Mouse (Mus musculus) limb, embryonic 14.5 days (tissue): ENCODE measurements around the gene Hoxb4. TPM values are rescaled to one million over a fixed set of nuclear protein-coding genes. Genes with fewer than 3 reads are reported as not detected.

ENCODE experiments used
- ATAC-seq: fragments of 200-750 bp; cut with Nextera tagmentation; 2 replicates; pipeline ENCODE4 v1.8.0; 2017; ENCODE audit warnings: low read depth, moderate number of reproducible peaks, moderate TSS enrichment; ENCODE audit not compliant: low FRiP score
- DNase-seq: peaks from one replicate; pipeline ENCODE4 v3.0.0-alpha.2; 2015; ENCODE audit warnings: low spot score
- H3K27ac ChIP-seq: fragments of 300-500 bp; sonication (generic); replicated peaks from 2 replicates; pipeline ENCODE4 v1.5.1; 2014; ENCODE audit warnings: low read depth, mild to moderate bottlenecking, low read length, moderate library complexity, mixed read lengths
- H3K27me3 ChIP-seq: fragments of 300-500 bp; sonication (generic); 2 replicates; pipeline ENCODE4 v1.6.1; 2014; ENCODE audit warnings: low read length, mixed read lengths; ENCODE audit not compliant: control insufficient read depth, insufficient read depth
- H3K36me3 ChIP-seq: fragments of 300-500 bp; sonication (generic); 2 replicates; pipeline ENCODE4 v1.6.1; 2014; ENCODE audit warnings: mild to moderate bottlenecking, low read length, moderate library complexity, mixed read lengths; ENCODE audit not compliant: control insufficient read depth, insufficient read depth
- H3K4me1 ChIP-seq: fragments of 300-500 bp; sonication (generic); 2 replicates; pipeline ENCODE4 v1.6.1; 2014; ENCODE audit warnings: antibody characterized with exemption, low read length, mixed read lengths; ENCODE audit not compliant: control insufficient read depth, insufficient read depth
- H3K4me2 ChIP-seq: fragments of 300-500 bp; sonication (generic); replicated peaks from 2 replicates; pipeline ENCODE4 v1.6.1; 2014; ENCODE audit warnings: low read depth, mild to moderate bottlenecking, low read length, moderate library complexity; ENCODE audit not compliant: severe bottlenecking
- H3K4me3 ChIP-seq: fragments of 300-500 bp; sonication (generic); replicated peaks from 2 replicates; pipeline ENCODE4 v1.5.1; 2014; ENCODE audit warnings: low read length
- H3K9ac ChIP-seq: fragments of 300-500 bp; sonication (generic); 2 replicates; pipeline ENCODE4 v1.6.1; 2014; ENCODE audit warnings: mild to moderate bottlenecking, low read depth, low read length, moderate library complexity; ENCODE audit not compliant: severe bottlenecking
- H3K9me3 ChIP-seq: fragments of 300-500 bp; sonication (generic); 2 replicates; pipeline ENCODE4 v1.6.1; 2016; ENCODE audit warnings: low read length; ENCODE audit not compliant: control insufficient read depth
- POLR2A ChIP-seq: fragments of 200-500 bp; IDR thresholded peaks from 2 replicates; pipeline ENCODE4 v1.8.0; 2012; ENCODE audit warnings: inconsistent platforms, mild to moderate bottlenecking, moderate library complexity, borderline replicate concordance; ENCODE audit not compliant: insufficient read depth, insufficient read length; ENCODE audit errors: extremely low read depth
- WGBS: fragments of 180-500 bp; shearing (Covaris S2); extraction: QIAGEN DNeasy Blood & Tissue Kit; methylation state at CpG from one replicate; pipeline ENCODE4 v1.1.7; 2014; 5-methylcytosine and 5-hydroxymethylcytosine counted together
- polyA plus RNA-seq, 2 experiments: library from polyadenylated mRNA; depleted of rRNA in 1 of 2; stranded (reverse) in 1 of 2; unstranded in 1 of 2; fragments of >200 nt; fragmentation: Nextera tagmentation in 1 of 2; extraction: Ambion mirVana in 1 of 2; gene quantifications; 2 replicates each; pipeline versions ENCODE4 v1.2.1 to v1.2.3; 2012 to 2014

The Hoxb4 gene
- polyA plus RNA-seq, 2 experiments: 0.17 to 2.3 TPM

GRCm38 (mm10) chr11:96353522-96353841, 35.4 kb downstream of the Hoxb4 start:
- H3K4me3 ChIP-seq: peak overlapping the region; percentile 36
- ATAC-seq: no peak
- H3K4me1 ChIP-seq: peaks cover 4% of the 10 kb centered on the region; the same call in 1 of the 2 replicates
- no peaks in the 10 kb centered on the region for H3K36me3 ChIP-seq
- peak overlapping the region; percentile 47 for H3K4me2 ChIP-seq
- no peak for DNase-seq
- peak overlapping the region; percentile 61 for H3K27ac ChIP-seq
- 2% methylated on average over 14 of the region's 14 CpGs for WGBS
- no peak for TF ChIP-seq POLR2A
- H3K9me3 ChIP-seq: no peaks in the 10 kb centered on the region
- peak overlapping the region; percentile 53 for H3K9ac ChIP-seq
- peaks cover 85% of the 10 kb centered on the region for H3K27me3 ChIP-seq

DNA sequence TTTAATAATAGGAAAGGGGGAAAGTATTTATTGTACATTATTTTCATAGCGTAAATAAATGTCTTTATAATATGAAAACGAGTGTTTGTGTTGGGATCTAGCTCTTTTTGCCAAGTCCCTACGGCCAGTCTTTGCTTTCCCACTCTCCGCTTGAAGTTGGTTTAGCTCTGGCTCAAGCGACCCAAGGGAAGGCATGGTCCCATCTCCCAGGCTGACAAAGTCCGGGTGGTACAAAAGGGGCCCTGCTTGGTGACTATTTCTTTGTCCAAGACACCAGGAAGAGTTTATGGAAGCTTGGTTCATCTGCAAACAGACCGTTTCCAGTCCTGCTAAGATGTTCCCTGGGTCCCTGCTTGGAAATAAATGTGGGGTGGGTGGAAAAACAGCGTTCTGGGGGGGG, 35.9 kb downstream of the Hoxb4 start:
- Histone ChIP-seq H3K36me3 (no peaks in the 10 kb centered on the region), H3K9ac (peak overlapping the region; percentile 18; the same call in 1 of the 2 replicates), H3K27ac (no peak overlapping the region), H3K4me3 (peak overlapping the region; percentile 32), H3K4me2 (peak overlapping the region; percentile 51), H3K27me3 (peaks cover 81% of the 10 kb centered on the region), H3K9me3 (no peaks in the 10 kb centered on the region), H3K4me1 (peaks cover 4% of the 10 kb centered on the region; the same call in 1 of the 2 replicates)
- DNase-seq (no peak), ATAC-seq (no peak)
- no peak for TF ChIP-seq POLR2A
- WGBS: 11% methylated on average over 8 of the region's 8 CpGs

- no peak for TF ChIP-seq POLR2A
- peak overlapping the region; percentile 32 for H3K4me3 ChIP-seq
- no peak overlapping the region for H3K27ac ChIP-seq
- H3K9ac ChIP-seq: peak overlapping the region; percentile 18; the same call in 1 of the 2 replicates
- H3K4me2 ChIP-seq: peak overlapping the region; percentile 51
- H3K36me3 ChIP-seq: no peaks in the 10 kb centered on the region
- H3K27me3 ChIP-seq: peaks cover 76% of the 10 kb centered on the region
- ATAC-seq (0 out of 2 replicates have a peak, but pooled peaks have one; percentile 16), DNase-seq (peak; percentile 56)
- H3K4me1 ChIP-seq: peaks cover 4% of the 10 kb centered on the region; the same call in 1 of the 2 replicates
- H3K9me3 ChIP-seq: no peaks in the 10 kb centered on the region
- under 1% methylated on average over 25 of the region's 25 CpGs for WGBS
Measured at GRCm38 (mm10) chr11:96354376-96354775, 36.3 kb downstream of the Hoxb4 start.

DNA sequence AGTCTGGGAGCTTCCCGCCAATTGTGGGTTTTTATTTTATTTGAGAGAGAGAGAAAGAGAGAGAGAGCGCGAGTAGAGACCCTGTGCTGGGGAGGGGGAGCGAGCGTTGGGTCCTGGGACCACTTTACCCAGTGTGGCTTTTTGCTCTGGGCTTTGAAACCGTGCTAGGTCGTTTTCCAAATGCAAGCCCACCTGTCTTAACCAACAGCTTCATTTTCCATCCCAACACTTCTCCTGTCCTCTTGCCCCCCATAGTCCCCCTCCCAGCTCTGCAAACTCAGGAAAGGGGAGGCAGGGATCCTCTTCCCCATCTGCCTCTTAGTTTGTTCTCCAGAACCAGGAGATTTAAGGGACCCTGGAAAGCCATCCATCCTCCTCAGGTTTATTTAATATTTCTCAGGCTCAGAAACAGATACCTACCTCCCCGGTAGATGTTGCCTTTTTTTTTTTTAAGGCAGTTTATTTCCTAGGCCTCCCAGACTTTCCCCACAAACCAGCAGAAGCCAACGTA, 36.8 kb downstream of the Hoxb4 start:
- Histone ChIP-seq H3K4me2 (peak overlapping the region; percentile 51), H3K9ac (peak overlapping the region; percentile 18; the same call in 1 of the 2 replicates), H3K27ac (no peak overlapping the region), H3K27me3 (peaks cover 72% of the 10 kb centered on the region), H3K4me1 (peaks cover 4% of the 10 kb centered on the region; the same call in 1 of the 2 replicates), H3K4me3 (peak overlapping the region; percentile 32), H3K36me3 (no peaks in the 10 kb centered on the region), H3K9me3 (no peaks in the 10 kb centered on the region)
- 9% methylated on average over 9 of the region's 9 CpGs for WGBS
- no peak for DNase-seq
- no peak for TF ChIP-seq POLR2A
- ATAC-seq: no peak

GRCm38 (mm10) chr11:96363807-96364206, 45.7 kb downstream of the Hoxb4 start:
- WGBS: 2% methylated on average over 5 of the region's 5 CpGs
- Histone ChIP-seq H3K9ac (no peak overlapping the region), H3K27ac (no peak overlapping the region), H3K4me3 (no peak overlapping the region), H3K36me3 (no peaks in the 10 kb centered on the region), H3K9me3 (no peaks in the 10 kb centered on the region), H3K27me3 (peaks cover 72% of the 10 kb centered on the region), H3K4me2 (no peak overlapping the region), H3K4me1 (no peaks in the 10 kb centered on the region)
- no peak for TF ChIP-seq POLR2A
- DNase-seq: no peak
- no peak for ATAC-seq
